ENCODE assay signal across 8 mouse cellular contexts in genomic region chr5:44100544-44101230, GRCm38 (mm10). TPM values are rescaled to one million over a fixed set of nuclear protein-coding genes. Genes with fewer than 3 reads are reported as not detected.
DNase-seq lines count a peak whose midpoint lies in the region; ATAC-seq and TF ChIP-seq lines count a peak whose summit lies in the region.

No protein-coding gene starts in this region.

- H3K36me3 ChIP-seq in forebrain, embryonic 13.5 days (ENCODE audit: poor library complexity, severe bottlenecking), result no peaks in the 10 kb centered on the region
- H3K36me3 ChIP-seq in midbrain, embryonic 15.5 days (replicated peaks), result no peaks in the 10 kb centered on the region

- DNase-seq in layer of hippocampus, adult 2 months (ENCODE audit: low spot score in 2 of 2), result peak in 1 of 2 experiments; percentile 15
- no peak for DNase-seq in layer of hippocampus, adult 9-11 months
- peak; percentile 82 for DNase-seq in cerebellum, adult 11 months
- peak; percentile 46 for DNase-seq in hindlimb bud, embryonic 11.5 days (ENCODE audit: extremely low spot score, low read depth, low spot score)
- peak; percentile 34 for DNase-seq in liver
- peak; percentile 27 for DNase-seq in urinary bladder, postnatal 14 days (ENCODE audit: low spot score)

- WGBS in forebrain, embryonic 13.5 days, result under 1% methylated on average over 43 of the region's 43 CpGs
- WGBS in midbrain, embryonic 15.5 days, result under 1% methylated on average over 43 of the region's 43 CpGs

- H3K9me3 ChIP-seq in forebrain, embryonic 13.5 days (replicated peaks), result no peaks in the 10 kb centered on the region
- no peaks in the 10 kb centered on the region for H3K9me3 ChIP-seq in midbrain, embryonic 15.5 days

- H3K27ac ChIP-seq in layer of hippocampus, adult 2 months, result peak overlapping the region; percentile 75
- H3K27ac ChIP-seq in forebrain, embryonic 13.5 days, result peak overlapping the region; percentile 87
- peak overlapping the region; percentile 76 for H3K27ac ChIP-seq in midbrain, embryonic 15.5 days

- peaks cover 42% of the 10 kb centered on the region for H3K4me1 ChIP-seq in forebrain, embryonic 13.5 days
- H3K4me1 ChIP-seq in midbrain, embryonic 15.5 days, result peaks cover 16% of the 10 kb centered on the region

- peak overlapping the region; percentile 92 for H3K9ac ChIP-seq in forebrain, embryonic 13.5 days
- peak overlapping the region; percentile 75 for H3K9ac ChIP-seq in midbrain, embryonic 15.5 days

- TF ChIP-seq CTCF in layer of hippocampus, adult 2 months (conservative IDR thresholded peaks at IDR 0.05), result no peak

- ATAC-seq in forebrain, embryonic 13.5 days, result peak; percentile 82
- peak; percentile 83 for ATAC-seq in midbrain, embryonic 15.5 days (replicated peaks)

- peak overlapping the region; percentile 61 for H3K4me3 ChIP-seq in layer of hippocampus, adult 2 months
- peak overlapping the region; percentile 78 for H3K4me3 ChIP-seq in forebrain, embryonic 13.5 days
- H3K4me3 ChIP-seq in midbrain, embryonic 15.5 days, result peak overlapping the region; percentile 73

- 0 out of 2 replicates have a peak, but pooled peaks cover 2% of the 10 kb centered on the region for H3K27me3 ChIP-seq in forebrain, embryonic 13.5 days
- no peaks in the 10 kb centered on the region for H3K27me3 ChIP-seq in midbrain, embryonic 15.5 days (replicated peaks)

- peak overlapping the region; percentile 87 for H3K4me2 ChIP-seq in forebrain, embryonic 13.5 days
- peak overlapping the region; percentile 93 for H3K4me2 ChIP-seq in midbrain, embryonic 15.5 days

RNA-seq across cellular contexts. Expression of gene Prom1, which starts 1.1 kb away (rescaled TPM):
- 10 to 100 TPM; 17.9 to 18.3 TPM for total RNA-seq in layer of hippocampus, adult 2 months (2021)
- 66.6 and 74.5 TPM in 2 replicates for polyA plus RNA-seq in forebrain, embryonic 13.5 days (2015; fragmentation: Nextera tagmentation; extraction: Ambion mirVana)
- polyA plus RNA-seq in midbrain, embryonic 15.5 days (2015; fragmentation: Nextera tagmentation; extraction: Ambion mirVana), result 30.2 and 32.6 TPM in 2 replicates
